Mouse (Mus musculus) liver, postnatal 0 days (tissue): ENCODE measurements around the gene Creb3l2.

Experiments
- CTCF ChIP-seq: sonication (generic); IDR thresholded peaks from 2 replicates; pipeline ENCODE4 v1.5.1; 2016; ENCODE audit warnings: antibody characterized with exemption, low read depth
- EP300 ChIP-seq: IDR thresholded peaks from 2 replicates; pipeline ENCODE4 v1.6.1; 2016; ENCODE audit warnings: antibody characterized with exemption, low read depth, mild to moderate bottlenecking

GRCm38 (mm10) chr6:37473674-37474342 is 31.9 kb upstream of the Creb3l2 start:
- TF ChIP-seq CTCF: peak; percentile 46
- no peak for TF ChIP-seq EP300
